Mouse (Mus musculus): ENCODE results near the gene Csnk1g2.

The Csnk1g2 gene

GRCm38 (mm10) chr10:80622661-80623456, at the start of gene Csnk1g2:
Csnk1g2 (plus strand) TSS chr10:80622838.
- DNase-seq (ENCODE audit: low spot score): peak; percentile 43

- DNase-seq (ENCODE audit: low spot score): no peak
These were observed 48.7 kb upstream of the Csnk1g2 start for GRCm38 (mm10) chr10:80573944-80574343.

GRCm38 (mm10) chr10:80574896-80575295, 47.7 kb upstream of the Csnk1g2 start:
- no peak for DNase-seq (ENCODE audit: low spot score)

- no peak for DNase-seq (ENCODE audit: low spot score)
These were observed 46.7 kb upstream of the Csnk1g2 start for GRCm38 (mm10) chr10:80575925-80576324.

GRCm38 (mm10) chr10:80576351-80577194, 46.1 kb upstream of the Csnk1g2 start:
- DNase-seq (ENCODE audit: low spot score): peak; percentile 48

- DNase-seq (ENCODE audit: low spot score): peak; percentile 99
These were observed 45.2 kb upstream of the Csnk1g2 start, which contains the start of gene Klf16 for GRCm38 (mm10) chr10:80577195-80578130. Klf16 (minus strand) TSS chr10:80577321.

GRCm38 (mm10) chr10:80578131-80578750, 44.4 kb upstream of the Csnk1g2 start:
- DNase-seq (ENCODE audit: low spot score): peak; percentile 75

GRCm38 (mm10) chr10:80578911-80579310, 43.7 kb upstream of the Csnk1g2 start:
- no peak for DNase-seq (ENCODE audit: low spot score)

- DNase-seq (ENCODE audit: low spot score): no peak
These were observed 39.6 kb upstream of the Csnk1g2 start for GRCm38 (mm10) chr10:80583047-80583446.

GRCm38 (mm10) chr10:80584045-80584488, 38.6 kb upstream of the Csnk1g2 start:
- no peak for DNase-seq (ENCODE audit: low spot score)

GRCm38 (mm10) chr10:80584642-80585552, 37.7 kb upstream of the Csnk1g2 start:
- no peak for DNase-seq (ENCODE audit: low spot score)

- DNase-seq (ENCODE audit: low spot score): no peak
These were observed 37.1 kb upstream of the Csnk1g2 start for GRCm38 (mm10) chr10:80585581-80585980.

- DNase-seq (ENCODE audit: low spot score): no peak
These were observed 36.0 kb upstream of the Csnk1g2 start for GRCm38 (mm10) chr10:80586407-80587304.

- no peak for DNase-seq (ENCODE audit: low spot score)
These were observed 35.4 kb upstream of the Csnk1g2 start for GRCm38 (mm10) chr10:80587305-80587657.

GRCm38 (mm10) chr10:80589127-80589878, 33.3 kb upstream of the Csnk1g2 start:
- no peak for DNase-seq (ENCODE audit: low spot score)

- DNase-seq (ENCODE audit: low spot score): peak; percentile 90
These were observed 32.5 kb upstream of the Csnk1g2 start, which contains the start of gene Abhd17a for GRCm38 (mm10) chr10:80589879-80590854. Abhd17a (minus strand) TSS chr10:80590341.

- DNase-seq (ENCODE audit: low spot score): no peak
These were observed 26.3 kb upstream of the Csnk1g2 start for GRCm38 (mm10) chr10:80596318-80596717.
